10 mouse cellular contexts compared by ENCODE assay signal in the genomic region with DNA sequence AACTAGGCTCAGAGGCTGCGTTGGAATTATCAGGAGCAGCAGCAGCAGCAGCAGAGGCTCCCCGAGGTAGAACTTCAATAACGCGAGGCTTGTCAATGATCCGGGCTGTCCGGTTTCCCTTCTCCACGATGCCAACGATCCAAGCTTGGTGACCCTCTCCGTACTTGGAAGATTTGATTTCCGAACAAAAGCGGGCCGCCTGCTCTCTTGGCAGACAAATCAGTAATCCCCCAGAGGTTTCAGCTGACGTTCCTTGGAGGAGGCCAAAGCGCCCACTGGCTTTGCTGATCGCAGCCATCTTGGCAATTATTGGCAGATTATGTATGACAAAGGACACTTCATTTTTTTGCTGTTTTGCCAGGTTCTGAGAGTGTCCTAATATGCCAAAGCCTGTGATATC. TPM values are rescaled to one million over a fixed set of nuclear protein-coding genes. Genes with fewer than 3 reads are reported as not detected.
DNase-seq lines count a peak whose midpoint lies in the region; ATAC-seq and TF ChIP-seq lines count a peak whose summit lies in the region.
"Had no signal": no experiment of that assay in that cellular context is flagged by ENCODE, and none has a peak within 500 bp of the region (broad histone marks: within the 10 kb centered on the region; RNA-seq: fewer than 3 reads in every experiment).

No protein-coding gene starts in this region.

- DNase-seq in thymus, adult 2 months: no peak
- no peak for DNase-seq in thymus, postnatal 25 days
- no peak for DNase-seq in stomach, postnatal 0 days (ENCODE audit: low spot score)
- no peak for DNase-seq in urinary bladder, adult 18-20 months (ENCODE audit: low spot score in 2 of 2)
- DNase-seq in left cerebral cortex, adult 9 months (ENCODE audit: low spot score in 2 of 2): no peak
- DNase-seq: layer of hippocampus, postnatal 36 days; thymus, adult 18-20 months had no signal

- H3K27ac ChIP-seq in thymus, adult 2 months (ENCODE audit: control insufficient read depth, insufficient read depth, low read length): no peak overlapping the region
- no peak overlapping the region for H3K27ac ChIP-seq in limb, embryonic 15.5 days
- no peak overlapping the region for H3K27ac ChIP-seq in stomach, postnatal 0 days (replicated peaks)

- no peak for TF ChIP-seq EP300 in stomach, postnatal 0 days (optimal IDR thresholded peaks at IDR 0.05)

- H3K9me3 ChIP-seq in erythroblast, embryonic 14.5 days (ENCODE audit: control insufficient read depth, low read length): peaks cover 9% of the 10 kb centered on the region
- no peaks in the 10 kb centered on the region for H3K9me3 ChIP-seq in limb, embryonic 15.5 days
- H3K9me3 ChIP-seq in stomach, postnatal 0 days (ENCODE audit: control insufficient read depth, low read length): no peaks in the 10 kb centered on the region

- H3K4me2 ChIP-seq in limb, embryonic 15.5 days: no peak overlapping the region
- H3K4me2 ChIP-seq in stomach, postnatal 0 days (replicated peaks; ENCODE audit: low read depth): peak overlapping the region; percentile 96

- ATAC-seq in erythroblast, adult 5-6 weeks (replicated peaks; ENCODE audit: low FRiP score, poor library complexity, severe bottlenecking): no peak
- ATAC-seq in limb, embryonic 15.5 days (ENCODE audit: insufficient number of reproducible peaks, low FRiP score, low TSS enrichment, low read depth): no peak
- ATAC-seq in stomach, postnatal 0 days (ENCODE audit: low FRiP score, low TSS enrichment): no peak

- 98% methylated on average over 15 of the region's 15 CpGs for WGBS in thymus, adult 2 months
- WGBS in limb, embryonic 15.5 days: 96% methylated on average over 15 of the region's 15 CpGs
- 95% methylated on average over 15 of the region's 15 CpGs for WGBS in stomach, postnatal 0 days

- H3K27me3 ChIP-seq in erythroblast, embryonic 14.5 days (ENCODE audit: control insufficient read depth): no peaks in the 10 kb centered on the region
- H3K27me3 ChIP-seq in thymus, adult 2 months (ENCODE audit: control insufficient read depth, insufficient read depth, low read length): no peaks in the 10 kb centered on the region
- no peaks in the 10 kb centered on the region for H3K27me3 ChIP-seq in limb, embryonic 15.5 days
- H3K27me3 ChIP-seq in stomach, postnatal 0 days (ENCODE audit: control insufficient read depth, insufficient read depth, low read length): no peaks in the 10 kb centered on the region

- TF ChIP-seq POLR2A in thymus, adult 2 months (IDR thresholded peaks at IDR 0.05; ENCODE audit: control insufficient read depth, extremely low read depth, insufficient read depth, low read length, poor library complexity): no peak

- peaks cover 41% of the 10 kb centered on the region for H3K4me1 ChIP-seq in erythroblast, embryonic 14.5 days (ENCODE audit: control insufficient read depth)
- peaks cover 12% of the 10 kb centered on the region for H3K4me1 ChIP-seq in thymus, adult 2 months (replicated peaks; ENCODE audit: control insufficient read depth, insufficient read depth, low read length)
- peaks cover 16% of the 10 kb centered on the region for H3K4me1 ChIP-seq in limb, embryonic 15.5 days
- no peaks in the 10 kb centered on the region for H3K4me1 ChIP-seq in stomach, postnatal 0 days (replicated peaks; ENCODE audit: control insufficient read depth, insufficient read depth)

- peaks cover 45% of the 10 kb centered on the region for H3K36me3 ChIP-seq in erythroblast, embryonic 14.5 days (ENCODE audit: control insufficient read depth)
- H3K36me3 ChIP-seq in thymus, adult 2 months (ENCODE audit: control insufficient read depth, insufficient read depth, low read length): no peaks in the 10 kb centered on the region
- H3K36me3 ChIP-seq in limb, embryonic 15.5 days: peaks cover 23% of the 10 kb centered on the region
- peaks cover 7% of the 10 kb centered on the region; the same call in 1 of the 2 replicates for H3K36me3 ChIP-seq in stomach, postnatal 0 days (ENCODE audit: control insufficient read depth, insufficient read depth, low read length)

- no peak for TF ChIP-seq CTCF in thymus, adult 2 months (IDR thresholded peaks at IDR 0.05; ENCODE audit: borderline replicate concordance, control insufficient read depth, extremely low read depth, insufficient read depth, low read length, poor library complexity)
- TF ChIP-seq CTCF in stomach, postnatal 0 days (IDR thresholded peaks at IDR 0.05; ENCODE audit: low read depth): no peak

- H3K4me3 ChIP-seq in erythroblast, embryonic 14.5 days (replicated peaks): peak overlapping the region; percentile 80
- peak overlapping the region; percentile 7; the same call in 1 of the 2 replicates for H3K4me3 ChIP-seq in thymus, adult 2 months (ENCODE audit: control insufficient read depth, insufficient read depth, low read length)
- H3K4me3 ChIP-seq in limb, embryonic 15.5 days: peak overlapping the region; percentile 96; the same call in 1 of the 2 replicates
- H3K4me3 ChIP-seq in stomach, postnatal 0 days (ENCODE audit: low read depth, low read length): peak overlapping the region; percentile 93

- H3K9ac ChIP-seq in limb, embryonic 15.5 days: no peak overlapping the region
- no peak overlapping the region for H3K9ac ChIP-seq in stomach, postnatal 0 days (ENCODE audit: low read length)

RNA-seq across cellular contexts. Expression of gene Sephs2, which starts 1.3 kb away (rescaled TPM):
- polyA plus RNA-seq in erythroblast, embryonic 14.5 days (2012): 1.4 and 1.5 TPM in 2 replicates
- total RNA-seq in erythroblast, adult 5-6 weeks (2015; ENCODE audit: low replicate concordance): 15.6 and 18.8 TPM in 2 replicates
- total RNA-seq in erythroblast, adult 5-6 weeks (2017; ENCODE audit: low replicate concordance): 20.2 and 34.8 TPM in 2 replicates
- 37.2 and 46.3 TPM in 2 replicates for polyA plus RNA-seq in thymus, adult 2 months (2012; rRNA removed)
- polyA plus RNA-seq in limb, embryonic 15.5 days (2015; fragmentation: Nextera tagmentation; extraction: Ambion mirVana): 56.7 and 59.1 TPM in 2 replicates
- polyA plus RNA-seq in stomach, postnatal 0 days (2015; fragmentation: Nextera tagmentation; extraction: Ambion mirVana): 113 and 115 TPM in 2 replicates

RNA-seq across cellular contexts. Expression of gene Dctpp1, which starts 12.1 kb away (rescaled TPM):
- polyA plus RNA-seq in erythroblast, embryonic 14.5 days (2012): 9.7 and 14.1 TPM in 2 replicates
- 14.0 and 24.8 TPM in 2 replicates for total RNA-seq in erythroblast, adult 5-6 weeks (2015; ENCODE audit: low replicate concordance)
- 2.0 and 8.6 TPM in 2 replicates for total RNA-seq in erythroblast, adult 5-6 weeks (2017; ENCODE audit: low replicate concordance)
- 122 and 125 TPM in 2 replicates for polyA plus RNA-seq in thymus, adult 2 months (2012; rRNA removed)
- polyA plus RNA-seq in limb, embryonic 15.5 days (2015; fragmentation: Nextera tagmentation; extraction: Ambion mirVana): 127 and 138 TPM in 2 replicates
- polyA plus RNA-seq in stomach, postnatal 0 days (2015; fragmentation: Nextera tagmentation; extraction: Ambion mirVana): 79.8 and 84.5 TPM in 2 replicates

RNA-seq across cellular contexts. Expression of gene Itgal, which starts 23.5 kb away (rescaled TPM):
- 0.06 TPM in 2 replicates for polyA plus RNA-seq in erythroblast, embryonic 14.5 days (2012)
- total RNA-seq in erythroblast, adult 5-6 weeks (2015; ENCODE audit: low replicate concordance): 29.0 and 34.4 TPM in 2 replicates
- 4.0 and 10.4 TPM in 2 replicates for total RNA-seq in erythroblast, adult 5-6 weeks (2017; ENCODE audit: low replicate concordance)
- 353 and 356 TPM in 2 replicates for polyA plus RNA-seq in thymus, adult 2 months (2012; rRNA removed)
- 1.2 and 1.3 TPM in 2 replicates for polyA plus RNA-seq in limb, embryonic 15.5 days (2015; fragmentation: Nextera tagmentation; extraction: Ambion mirVana)
- 0.80 and 1.1 TPM in 2 replicates for polyA plus RNA-seq in stomach, postnatal 0 days (2015; fragmentation: Nextera tagmentation; extraction: Ambion mirVana)

RNA-seq across cellular contexts. Expression of gene Zfp771, which starts 28.5 kb away (rescaled TPM):
- polyA plus RNA-seq in erythroblast, embryonic 14.5 days (2012): 4.0 and 4.8 TPM in 2 replicates
- 1.7 TPM in 1 of 2 replicates, not detected in the other for total RNA-seq in erythroblast, adult 5-6 weeks (2015; ENCODE audit: low replicate concordance)
- 0.70 TPM in 1 of 2 replicates, not detected in the other for total RNA-seq in erythroblast, adult 5-6 weeks (2017; ENCODE audit: low replicate concordance)
- polyA plus RNA-seq in thymus, adult 2 months (2012; rRNA removed): 91.3 and 102 TPM in 2 replicates
- polyA plus RNA-seq in limb, embryonic 15.5 days (2015; fragmentation: Nextera tagmentation; extraction: Ambion mirVana): 69.7 and 71.7 TPM in 2 replicates
- 27.3 and 29.6 TPM in 2 replicates for polyA plus RNA-seq in stomach, postnatal 0 days (2015; fragmentation: Nextera tagmentation; extraction: Ambion mirVana)

RNA-seq across cellular contexts. Expression of gene Sept1, which starts 39.6 kb away (rescaled TPM):
- 26.0 and 36.2 TPM in 2 replicates for polyA plus RNA-seq in erythroblast, embryonic 14.5 days (2012)
- 189 and 204 TPM in 2 replicates for total RNA-seq in erythroblast, adult 5-6 weeks (2015; ENCODE audit: low replicate concordance)
- total RNA-seq in erythroblast, adult 5-6 weeks (2017; ENCODE audit: low replicate concordance): 179 and 191 TPM in 2 replicates
- polyA plus RNA-seq in thymus, adult 2 months (2012; rRNA removed): 1,045 and 1,102 TPM in 2 replicates
- 19.6 and 22.7 TPM in 2 replicates for polyA plus RNA-seq in limb, embryonic 15.5 days (2015; fragmentation: Nextera tagmentation; extraction: Ambion mirVana)
- 7.0 and 7.9 TPM in 2 replicates for polyA plus RNA-seq in stomach, postnatal 0 days (2015; fragmentation: Nextera tagmentation; extraction: Ambion mirVana)

Comparison
In these comparisons a context has a peak if more than half of its experiments do, and no peak if none do; other contexts are left out.
1. H3K4me3 ChIP-seq: peak in every context shown above with its lines; median percentile 96 in limb, embryonic 15.5 days; 93 in stomach, postnatal 0 days; 80 in erythroblast, embryonic 14.5 days; 7 in thymus, adult 2 months.
2. RNA of gene Sephs2, which starts 1.3 kb away (polyA plus RNA-seq): 113 to 115 TPM in stomach, postnatal 0 days, 56.7 to 59.1 TPM in limb, embryonic 15.5 days and 37.2 to 46.3 TPM in thymus, adult 2 months; 1.4 to 1.5 TPM in erythroblast, embryonic 14.5 days; every median in the first group is over 10 times any median in the second.
3. RNA of gene Itgal, which starts 23.5 kb away (polyA plus RNA-seq): 353 to 356 TPM in thymus, adult 2 months; 1.2 to 1.3 TPM in limb, embryonic 15.5 days, 0.80 to 1.1 TPM in stomach, postnatal 0 days and 0.06 TPM in erythroblast, embryonic 14.5 days; every median in the first group is over 100 times any median in the second.